Mouse (Mus musculus) adipocyte (in vitro differentiated cells): ENCODE results near the gene Vtn.

ENCODE experiments used
- DNase-seq: peaks from one replicate; pipeline ENCODE4 v3.0.0-alpha.2; 2016; ENCODE audit warnings: low spot score

The Vtn gene

GRCm38 (mm10) chr11:78534516-78534915 is 35.6 kb downstream of the Vtn start:
- DNase-seq = no peak

GRCm38 (mm10) chr11:78535376-78536079 is 36.6 kb downstream of the Vtn start:
- DNase-seq = peak; percentile 48

GRCm38 (mm10) chr11:78536080-78536689 is 37.3 kb downstream of the Vtn start, which contains the start of the genes Tnfaip1 and Ift20:
Gene Tnfaip1 (minus strand): TSS chr11:78536332.
Gene Ift20 (plus strand): TSS chr11:78536361.
- peak; percentile 99 for DNase-seq

GRCm38 (mm10) chr11:78536690-78537084 is 37.8 kb downstream of the Vtn start:
- DNase-seq = no peak

GRCm38 (mm10) chr11:78540358-78540757 is 41.5 kb downstream of the Vtn start:
- DNase-seq = no peak

GRCm38 (mm10) chr11:78544449-78545111 is 45.7 kb downstream of the Vtn start:
- no peak for DNase-seq

- no peak for DNase-seq
Observed at GRCm38 (mm10) chr11:78545181-78545580, 46.3 kb downstream of the Vtn start.

GRCm38 (mm10) chr11:78547718-78548460 is 49.0 kb downstream of the Vtn start:
- DNase-seq = peak; percentile 45

GRCm38 (mm10) chr11:78549491-78549987 is 50.6 kb downstream of the Vtn start:
- DNase-seq = peak; percentile 37

GRCm38 (mm10) chr11:78550168-78551058 is 51.5 kb downstream of the Vtn start, which contains the start of gene Tmem97:
Gene Tmem97 (minus strand): TSS chr11:78550777.
- DNase-seq = peak; percentile 97

- DNase-seq = no peak
Observed at GRCm38 (mm10) chr11:78551059-78551398, 52.1 kb downstream of the Vtn start.
